Mouse (Mus musculus) liver, embryonic 16.5 days (tissue): ENCODE data around the gene Ddx43. TPM values are rescaled to one million over a fixed set of nuclear protein-coding genes. Genes with fewer than 3 reads are reported as not detected.

Experiments used
- ATAC-seq: fragments of 200-750 bp; cut with Nextera tagmentation; 2 replicates; pipeline ENCODE4 v1.8.0; 2017; ENCODE audit warnings: low read depth, mild to moderate bottlenecking, moderate number of reproducible peaks, moderate library complexity
- H3K27ac ChIP-seq: fragments of 300-500 bp; sonication (generic); 2 replicates; pipeline ENCODE4 v1.5.1; 2014; ENCODE audit warnings: mild to moderate bottlenecking, low read length
- H3K27me3 ChIP-seq: fragments of 300-500 bp; sonication (generic); 2 replicates; pipeline ENCODE4 v1.6.1; 2014; ENCODE audit warnings: low read depth, low read length, mixed read lengths; ENCODE audit not compliant: control insufficient read depth, insufficient read depth
- H3K36me3 ChIP-seq: fragments of 300-500 bp; sonication (generic); 2 replicates; pipeline ENCODE4 v1.6.1; 2014; ENCODE audit warnings: mild to moderate bottlenecking; ENCODE audit not compliant: control insufficient read depth, insufficient read depth
- H3K4me1 ChIP-seq: fragments of 300-500 bp; sonication (generic); 2 replicates; pipeline ENCODE4 v1.6.1; 2014; ENCODE audit warnings: low read depth, low read length, mixed read lengths; ENCODE audit not compliant: control insufficient read depth
- H3K4me2 ChIP-seq: fragments of 300-500 bp; sonication (generic); 2 replicates; pipeline ENCODE4 v1.6.1; 2014; ENCODE audit warnings: low read depth, low read length, mixed read lengths
- H3K4me3 ChIP-seq: fragments of 300-500 bp; sonication (generic); 2 replicates; pipeline ENCODE4 v1.5.1; 2014; ENCODE audit warnings: low read depth, mild to moderate bottlenecking, low read length
- H3K9ac ChIP-seq: fragments of 300-500 bp; sonication (generic); 2 replicates; pipeline ENCODE4 v1.6.1; 2014; ENCODE audit warnings: low read depth, low read length
- H3K9me3 ChIP-seq: fragments of 300-500 bp; sonication (generic); replicated peaks from 2 replicates; pipeline ENCODE4 v1.6.1; 2016; ENCODE audit warnings: low read length; ENCODE audit not compliant: control insufficient read depth
- WGBS: fragments of 180-500 bp; shearing (Covaris S2); extraction: QIAGEN DNeasy Blood & Tissue Kit; methylation state at CpG from one replicate; pipeline ENCODE4 v1.1.7; 2014; ENCODE audit not compliant: insufficient replicate concordance; 5-methylcytosine and 5-hydroxymethylcytosine counted together
- polyA plus RNA-seq: library from polyadenylated mRNA; unstranded; fragments of >200 nt; fragmentation: Nextera tagmentation; extraction: Ambion mirVana; gene quantifications from 2 replicates; pipeline ENCODE4 v1.2.1, GENCODE M21; 2015

Gene Ddx43
- polyA plus RNA-seq, 1 experiment from 2014 or later = not detected

DNA sequence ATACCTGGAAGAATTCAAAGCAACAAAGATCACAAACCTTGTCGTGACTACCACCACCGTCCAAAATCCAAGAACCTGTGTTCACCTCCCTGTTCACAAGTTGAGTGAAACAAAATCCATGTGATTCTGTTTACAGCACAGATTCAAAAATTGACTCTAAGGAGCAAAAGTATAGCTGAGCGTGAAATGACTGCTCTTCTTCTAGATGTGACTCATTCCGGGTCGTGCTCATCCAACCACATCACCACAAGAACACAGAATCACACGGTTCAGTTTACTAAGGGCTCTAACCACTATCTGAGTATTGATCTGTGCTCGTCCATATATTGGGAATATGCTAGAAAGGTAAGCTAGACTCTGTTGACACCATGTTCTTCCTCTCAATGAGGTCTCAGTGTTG lies 8.6 kb upstream of the Ddx43 start:
- 59% methylated on average over 7 of the region's 7 CpGs for WGBS
- H3K27me3 ChIP-seq = no peaks in the 10 kb centered on the region
- no peak overlapping the region for H3K4me2 ChIP-seq
- H3K27ac ChIP-seq = no peak overlapping the region
- H3K4me1 ChIP-seq = no peaks in the 10 kb centered on the region
- no peaks in the 10 kb centered on the region for H3K9me3 ChIP-seq
- H3K36me3 ChIP-seq = no peaks in the 10 kb centered on the region
- H3K4me3 ChIP-seq = no peak overlapping the region
- ATAC-seq = no peak
- H3K9ac ChIP-seq = no peak overlapping the region

DNA sequence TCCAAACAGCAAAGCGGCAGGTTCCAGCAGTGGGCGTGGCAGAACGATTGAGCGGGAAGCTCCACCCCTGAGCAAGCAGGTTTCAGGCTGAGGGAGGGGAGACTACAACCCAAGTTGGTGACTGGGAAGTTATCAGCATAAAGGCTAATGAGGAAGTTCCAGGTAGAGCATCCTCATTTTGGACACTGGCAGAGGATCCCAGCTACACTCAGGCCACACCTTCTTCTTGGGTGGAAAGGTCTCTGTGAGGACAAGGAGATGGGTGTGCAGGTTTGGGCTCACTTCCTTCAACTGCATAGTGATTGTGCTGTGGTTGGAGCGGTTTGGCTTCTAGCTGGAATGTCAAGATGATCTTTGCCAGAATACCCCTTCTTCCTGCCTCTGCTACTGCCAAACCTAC lies 5.6 kb upstream of the Ddx43 start:
- H3K4me2 ChIP-seq = no peak overlapping the region
- no peak overlapping the region for H3K27ac ChIP-seq
- H3K27me3 ChIP-seq = peaks cover 22% of the 10 kb centered on the region
- H3K4me3 ChIP-seq = no peak overlapping the region
- WGBS = 34% methylated on average over 5 of the region's 5 CpGs
- no peaks in the 10 kb centered on the region for H3K36me3 ChIP-seq
- H3K9ac ChIP-seq = no peak overlapping the region
- no peak for ATAC-seq
- H3K9me3 ChIP-seq = no peaks in the 10 kb centered on the region
- no peaks in the 10 kb centered on the region for H3K4me1 ChIP-seq

DNA sequence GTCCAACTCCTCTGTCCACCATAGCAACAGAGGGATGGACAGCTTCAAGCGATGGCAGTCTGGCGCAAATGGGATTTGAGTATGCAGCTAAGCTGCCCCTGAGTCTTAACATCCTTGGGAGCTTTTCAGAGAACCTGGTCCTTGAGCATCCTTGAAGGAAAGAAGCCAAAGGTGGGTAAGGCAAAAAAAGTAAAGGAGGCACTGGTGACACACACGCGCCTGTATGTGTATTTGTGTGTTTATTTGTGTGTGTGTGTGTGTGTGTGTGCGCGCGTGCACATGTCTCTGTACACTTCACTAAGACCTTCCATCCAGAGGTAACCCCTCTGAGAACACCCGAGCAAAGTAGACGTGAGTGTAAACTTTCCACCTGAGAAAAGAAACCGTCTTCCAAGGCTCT lies 1.8 kb upstream of the Ddx43 start:
- Histone ChIP-seq H3K9me3 (no peaks in the 10 kb centered on the region), H3K4me2 (no peak overlapping the region), H3K9ac (no peak overlapping the region), H3K27me3 (peaks cover 53% of the 10 kb centered on the region), H3K4me1 (peaks cover 4% of the 10 kb centered on the region), H3K27ac (no peak overlapping the region), H3K36me3 (no peaks in the 10 kb centered on the region), H3K4me3 (no peak overlapping the region)
- 67% methylated on average over 10 of the region's 10 CpGs for WGBS
- no peak for ATAC-seq

DNA sequence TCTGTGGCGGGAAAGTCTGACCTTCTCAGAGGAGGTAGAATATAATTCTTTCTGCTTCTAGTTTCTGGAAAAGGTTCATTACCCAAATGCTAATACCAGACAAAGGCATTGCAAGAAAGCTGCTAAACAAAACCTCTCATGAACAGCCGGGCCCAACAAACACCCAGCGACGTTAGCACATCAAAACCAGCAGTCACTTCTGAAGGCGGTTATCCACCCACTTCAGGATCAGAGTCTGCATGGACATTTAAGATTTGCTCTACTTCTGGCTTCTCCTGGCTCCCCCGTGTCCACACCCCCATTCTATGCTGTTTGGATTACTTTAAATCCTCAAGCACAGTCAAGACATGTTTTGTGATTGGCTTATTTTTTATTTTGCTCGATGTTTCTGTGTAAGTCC lies 975 bp upstream of the Ddx43 start:
- WGBS = 49% methylated on average over 7 of the region's 7 CpGs

DNA sequence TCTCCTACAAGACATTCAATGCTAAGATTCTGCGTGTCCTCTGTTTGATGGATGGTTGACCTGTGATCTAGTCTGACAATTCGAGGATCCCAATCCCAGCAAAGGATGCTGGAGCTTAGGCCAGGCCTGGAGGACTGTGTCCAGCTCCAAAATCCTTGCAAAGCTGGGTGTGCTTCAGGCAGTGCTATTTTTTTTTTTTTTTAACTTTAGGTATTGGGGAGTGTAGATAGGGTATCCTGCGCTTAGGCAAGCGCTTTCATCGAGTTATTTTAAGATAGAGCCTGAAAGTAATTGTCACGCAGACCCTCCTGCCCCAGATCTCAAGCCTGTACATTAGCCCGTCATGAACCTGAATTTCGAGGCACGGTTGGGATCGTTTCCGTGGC lies 340 bp upstream of the Ddx43 start:
- Histone ChIP-seq H3K4me1 (peaks cover 4% of the 10 kb centered on the region), H3K9me3 (no peaks in the 10 kb centered on the region), H3K27ac (no peak overlapping the region), H3K4me2 (no peak overlapping the region), H3K36me3 (no peaks in the 10 kb centered on the region), H3K27me3 (peaks cover 53% of the 10 kb centered on the region), H3K9ac (no peak overlapping the region), H3K4me3 (peak overlapping the region; percentile 44)
- 27% methylated on average over 11 of the region's 11 CpGs for WGBS
- ATAC-seq = no peak

More for the DNA sequence above, 975 bp upstream of the Ddx43 start:
- Histone ChIP-seq H3K4me1 (peaks cover 4% of the 10 kb centered on the region), H3K9ac (no peak overlapping the region), H3K9me3 (no peaks in the 10 kb centered on the region), H3K4me2 (no peak overlapping the region), H3K27me3 (peaks cover 53% of the 10 kb centered on the region), H3K4me3 (no peak overlapping the region), H3K27ac (no peak overlapping the region), H3K36me3 (no peaks in the 10 kb centered on the region)
- ATAC-seq = no peak

DNA sequence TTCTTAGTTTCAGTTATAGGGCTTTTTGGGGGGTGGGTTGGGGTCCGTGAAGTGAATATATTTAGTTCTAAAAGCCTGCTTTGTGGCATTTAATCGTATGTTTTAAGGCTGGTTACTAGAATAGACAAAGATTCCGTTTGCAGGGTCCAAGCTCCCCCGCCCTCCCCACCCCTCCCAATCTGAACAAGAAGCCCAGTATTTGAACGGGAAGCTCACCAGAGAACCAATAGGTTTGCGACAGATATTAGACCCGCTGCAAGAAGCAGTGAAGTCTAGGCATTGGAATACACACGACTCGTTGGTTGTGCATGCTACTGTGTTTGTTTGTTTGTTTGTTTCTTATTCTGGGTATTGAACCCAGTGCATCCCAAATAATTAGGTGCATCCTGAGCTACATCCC lies 940 bp downstream of the Ddx43 start:
- Histone ChIP-seq H3K36me3 (no peaks in the 10 kb centered on the region), H3K9me3 (no peaks in the 10 kb centered on the region), H3K27ac (no peak overlapping the region), H3K9ac (no peak overlapping the region), H3K4me1 (peaks cover 4% of the 10 kb centered on the region), H3K27me3 (peaks cover 53% of the 10 kb centered on the region), H3K4me2 (no peak overlapping the region), H3K4me3 (no peak overlapping the region)
- 47% methylated on average over 9 of the region's 9 CpGs for WGBS
- no peak for ATAC-seq

DNA sequence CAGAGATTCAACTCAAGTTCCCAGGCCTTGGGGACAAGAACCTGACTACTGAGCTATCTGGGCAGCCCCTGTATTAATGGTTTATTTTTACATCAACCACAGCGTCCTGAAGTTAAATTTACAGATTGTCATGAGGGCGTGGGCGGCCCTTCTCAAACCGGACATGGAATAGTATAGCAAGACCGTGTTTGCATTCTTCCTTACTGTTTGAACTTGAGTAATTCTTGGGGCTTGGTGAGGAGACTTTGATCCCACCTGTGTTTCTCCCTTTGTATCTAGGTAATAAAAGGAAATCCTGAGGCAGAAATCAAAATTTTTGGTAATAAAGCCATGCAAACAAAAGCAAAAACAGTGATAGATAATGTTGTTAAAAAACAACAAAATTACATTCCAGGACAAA lies 5.0 kb downstream of the Ddx43 start:
- no peak for ATAC-seq
- Histone ChIP-seq H3K27me3 (peaks cover 25% of the 10 kb centered on the region), H3K4me3 (no peak overlapping the region), H3K36me3 (no peaks in the 10 kb centered on the region), H3K4me1 (peaks cover 4% of the 10 kb centered on the region), H3K9ac (no peak overlapping the region), H3K27ac (no peak overlapping the region), H3K9me3 (no peaks in the 10 kb centered on the region), H3K4me2 (no peak overlapping the region)
- 58% methylated on average over 5 of the region's 5 CpGs for WGBS

DNA sequence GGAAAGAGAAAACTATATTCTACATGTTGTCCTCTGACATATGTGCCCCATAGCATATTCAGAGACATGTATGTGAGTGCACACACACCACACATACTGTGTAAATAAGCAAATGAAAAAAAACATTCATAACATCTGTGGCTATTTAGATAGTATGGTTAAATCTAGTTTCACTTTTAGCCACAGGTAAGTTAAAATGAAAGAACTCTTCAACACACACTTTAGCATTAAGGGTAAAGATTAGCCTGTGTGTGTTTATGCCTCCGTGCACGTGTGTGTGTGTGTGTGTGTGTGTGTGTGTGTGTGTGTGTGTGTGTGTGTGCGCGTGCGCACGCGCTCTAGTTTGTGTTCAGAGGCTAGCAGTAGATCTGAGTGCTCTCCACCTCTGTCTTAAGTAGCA lies 6.0 kb downstream of the Ddx43 start:
- Histone ChIP-seq H3K9ac (no peak overlapping the region), H3K9me3 (no peaks in the 10 kb centered on the region), H3K27me3 (peaks cover 14% of the 10 kb centered on the region), H3K4me3 (no peak overlapping the region), H3K4me1 (no peaks in the 10 kb centered on the region), H3K27ac (no peak overlapping the region), H3K4me2 (no peak overlapping the region), H3K36me3 (no peaks in the 10 kb centered on the region)
- WGBS = 86% methylated on average over 7 of the region's 7 CpGs
- no peak for ATAC-seq

DNA sequence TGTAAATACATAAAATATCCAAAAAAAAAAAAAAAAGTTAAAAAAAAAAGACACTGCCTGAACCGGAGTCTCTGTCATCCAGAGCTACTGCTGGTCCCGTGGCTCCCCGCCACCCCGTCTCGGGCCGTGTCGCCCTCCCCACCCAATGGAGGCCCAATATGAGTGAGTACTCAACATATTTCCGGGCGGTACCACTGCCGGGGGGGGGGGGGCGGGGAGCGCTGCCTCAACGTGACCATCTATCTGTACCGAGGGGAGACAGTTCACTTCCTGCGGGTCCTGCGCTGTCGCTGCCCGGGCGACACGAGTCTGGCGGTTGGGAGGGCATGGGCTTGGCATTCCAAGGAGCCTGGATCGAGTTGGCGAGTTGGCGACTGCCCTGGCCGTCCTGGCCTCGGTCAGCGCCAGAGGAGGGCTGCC lies 31.8 kb downstream of the Ddx43 start:
- 0 out of 2 replicates have a peak, but pooled peaks have one; percentile 35 for ATAC-seq
- Histone ChIP-seq H3K9me3 (no peaks in the 10 kb centered on the region), H3K4me2 (peak overlapping the region; percentile 54), H3K9ac (peak overlapping the region; percentile 29; the same call in 1 of the 2 replicates), H3K4me1 (no peaks in the 10 kb centered on the region; the same call in none of the 2 replicates), H3K27me3 (no peaks in the 10 kb centered on the region), H3K4me3 (peak overlapping the region; percentile 40), H3K36me3 (no peaks in the 10 kb centered on the region), H3K27ac (no peak overlapping the region)
- 9% methylated on average over 22 of the region's 27 CpGs for WGBS
